ENCODE assay signal across 25 mouse cellular contexts in the genomic region with DNA sequence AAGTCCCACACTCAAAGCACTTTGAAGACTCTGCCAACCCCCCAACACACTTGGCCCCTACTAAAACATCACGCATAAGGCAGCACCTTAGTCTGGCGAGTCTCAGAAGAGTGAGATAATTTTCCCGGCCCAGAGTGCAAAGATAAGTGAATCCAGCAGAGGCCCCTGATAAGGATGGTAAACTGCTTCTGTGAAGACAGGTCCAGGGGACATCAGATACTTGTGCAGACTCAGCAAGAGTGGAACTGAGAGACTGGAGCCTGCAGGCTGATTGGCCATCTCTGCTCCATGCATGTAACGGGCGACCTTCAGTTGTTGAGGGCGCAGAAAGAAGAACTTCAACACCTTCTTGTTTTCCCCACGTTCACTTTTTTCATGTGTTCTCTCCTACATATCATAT. TPM values are rescaled to one million over a fixed set of nuclear protein-coding genes. Genes with fewer than 3 reads are reported as not detected.
"Had no signal": no experiment of that assay in that cellular context is flagged by ENCODE, and none has a peak within 500 bp of the region (broad histone marks: within the 10 kb centered on the region; RNA-seq: fewer than 3 reads in every experiment).

No protein-coding gene starts in this region.

- H3K4me1 ChIP-seq: lung, embryonic 15.5 days; midbrain, embryonic 13.5 days; midbrain, embryonic 15.5 days; neural tube, embryonic 12.5 days; stomach, embryonic 15.5 days had no signal

- ATAC-seq: lung, postnatal 0 days; midbrain, embryonic 13.5 days; midbrain, embryonic 15.5 days had no signal

- H3K4me2 ChIP-seq: lung, embryonic 15.5 days; midbrain, embryonic 11.5 days; midbrain, embryonic 13.5 days; midbrain, embryonic 15.5 days; neural tube, embryonic 12.5 days; stomach, embryonic 15.5 days had no signal

- H3K9me3 ChIP-seq: lung, embryonic 15.5 days; megakaryocyte, embryonic 14.5 days; midbrain, embryonic 13.5 days; midbrain, embryonic 15.5 days; neural tube, embryonic 12.5 days; stomach, embryonic 15.5 days had no signal

- H3K27me3 ChIP-seq: lung, embryonic 15.5 days; megakaryocyte, embryonic 14.5 days; midbrain, embryonic 13.5 days; midbrain, embryonic 15.5 days; neural tube, embryonic 12.5 days; stomach, embryonic 15.5 days had no signal

- H3K9ac ChIP-seq: lung, embryonic 15.5 days; midbrain, embryonic 13.5 days; midbrain, embryonic 15.5 days; neural tube, embryonic 12.5 days; stomach, embryonic 15.5 days had no signal

- H3K4me3 ChIP-seq: lung, embryonic 15.5 days; megakaryocyte, embryonic 14.5 days; midbrain, embryonic 13.5 days; midbrain, embryonic 15.5 days; neural tube, embryonic 12.5 days; stomach, embryonic 15.5 days had no signal

- H3K27ac ChIP-seq: lung, embryonic 15.5 days; macrophage; midbrain, embryonic 13.5 days; midbrain, embryonic 15.5 days; neural tube, embryonic 12.5 days; stomach, embryonic 15.5 days; stomach, postnatal 0 days had no signal

- H3K36me3 ChIP-seq: lung, embryonic 15.5 days; midbrain, embryonic 13.5 days; midbrain, embryonic 15.5 days; neural tube, embryonic 12.5 days; stomach, embryonic 15.5 days had no signal

- DNase-seq: lung, adult 2 months; lung, postnatal 14 days; lung, postnatal 36 days; right cerebral cortex, postnatal 14 days; thymus, adult 2 months; thymus, postnatal 25 days; thymus, postnatal 4 days had no signal

RNA-seq across cellular contexts. Expression of gene Sel1l2, which starts 47.1 kb away (rescaled TPM):
- total RNA-seq: megakaryocyte progenitor cell, adult 5-6 weeks; midbrain, postnatal 0 days; monocyte, adult 5-6 weeks; neutrophil, adult 5-6 weeks had no signal
- polyA plus RNA-seq: liver, embryonic 16.5 days; lung, adult 2 months; lung, embryonic 15.5 days; lung, postnatal 0 days; macrophage; midbrain, embryonic 11.5 days; midbrain, embryonic 13.5 days; midbrain, embryonic 15.5 days; midbrain, postnatal 0 days; neural tube, embryonic 12.5 days; neural tube, embryonic 14.5 days; spleen, adult 2 months; stomach, embryonic 15.5 days; stomach, postnatal 0 days; thymus, adult 2 months; urinary bladder, adult 2 months had no signal

RNA-seq across cellular contexts. Expression of gene Macrod2, which starts 52.7 kb away (rescaled TPM):
- total RNA-seq: neutrophil, adult 5-6 weeks had no signal
